In the genomic region with DNA sequence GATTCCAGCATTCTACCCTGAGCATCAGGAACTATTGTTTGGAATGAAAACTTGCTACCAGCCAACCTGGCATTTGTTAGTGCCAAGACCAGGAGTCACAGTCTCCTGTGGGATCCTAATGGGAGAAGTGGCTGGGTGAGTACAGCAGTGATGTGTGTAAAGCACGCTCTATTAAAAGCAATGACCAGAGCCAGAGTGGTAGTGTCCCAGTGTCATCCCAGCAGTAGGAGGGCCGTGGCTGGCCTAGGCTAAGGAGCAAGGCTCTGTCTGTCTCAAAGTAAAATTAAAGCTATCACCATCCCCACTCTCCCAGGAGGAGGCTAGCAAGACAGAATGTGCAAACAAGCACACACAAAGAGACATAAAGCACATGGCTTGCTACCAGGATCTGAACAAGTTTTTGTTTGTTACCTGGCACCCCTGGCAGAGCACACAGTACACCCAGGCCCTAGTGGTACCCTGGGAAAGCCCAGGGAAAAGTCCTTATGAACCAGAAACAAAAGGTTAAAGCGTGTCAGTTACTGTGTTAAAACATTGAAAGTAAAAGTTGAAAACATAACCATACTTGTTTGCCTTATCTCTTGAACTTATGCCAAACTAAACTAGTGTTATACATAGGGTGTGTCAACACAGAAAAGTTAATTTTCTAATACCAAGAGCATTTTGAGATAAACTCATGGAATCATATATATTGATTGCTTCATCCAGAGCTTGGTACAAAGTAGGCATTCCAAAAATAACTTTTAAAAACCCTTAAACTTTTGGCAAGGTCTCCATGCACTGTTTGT, we compare ENCODE assay signal across 14 mouse cellular contexts.
A peak's percentile ranks its signal among the peaks of the same experiment; 100 is the strongest.
DNase-seq lines count a peak whose midpoint lies in the region; ATAC-seq and TF ChIP-seq lines count a peak whose summit lies in the region.
"Had no signal": no experiment of that assay in that cellular context is flagged by ENCODE, and none has a peak within 500 bp of the region (broad histone marks: within the 10 kb centered on the region; RNA-seq: fewer than 3 reads in every experiment).

No protein-coding gene starts in this region.

- H3K27me3 ChIP-seq in heart, embryonic 11.5 days (ENCODE audit: control insufficient read depth, insufficient read depth, low read length), result no peaks in the 10 kb centered on the region
- H3K27me3 ChIP-seq in lung, embryonic 16.5 days (ENCODE audit: control insufficient read depth, insufficient read depth, low read depth, low read length), result no peaks in the 10 kb centered on the region
- no peaks in the 10 kb centered on the region for H3K27me3 ChIP-seq in limb, embryonic 15.5 days
- H3K27me3 ChIP-seq in stomach, embryonic 16.5 days (ENCODE audit: control insufficient read depth, insufficient read depth, low read length), result no peaks in the 10 kb centered on the region
- H3K27me3 ChIP-seq: embryonic facial prominence, embryonic 13.5 days had no signal

- no peak for TF ChIP-seq POLR2A in lung, adult 2 months (IDR thresholded peaks at IDR 0.05; ENCODE audit: borderline replicate concordance, extremely low read depth, low read depth, low read length)

- peak overlapping the region; percentile 22; the same call in 1 of the 2 replicates for H3K9ac ChIP-seq in heart, embryonic 11.5 days (ENCODE audit: low read depth, low read length)
- H3K9ac ChIP-seq in lung, embryonic 16.5 days (ENCODE audit: low read length), result no peak overlapping the region
- H3K9ac ChIP-seq in limb, embryonic 15.5 days, result no peak overlapping the region
- H3K9ac ChIP-seq in stomach, embryonic 16.5 days (ENCODE audit: low read length), result peak overlapping the region; percentile 48; the same call in 1 of the 2 replicates
- H3K9ac ChIP-seq: embryonic facial prominence, embryonic 13.5 days; hindbrain, embryonic 14.5 days had no signal

- no peak for ATAC-seq in heart, embryonic 11.5 days (replicated peaks; ENCODE audit: insufficient number of reproducible peaks, low FRiP score, low TSS enrichment)
- peak; percentile 24 for ATAC-seq in lung, embryonic 16.5 days (ENCODE audit: low read depth)
- no peak for ATAC-seq in limb, embryonic 15.5 days (ENCODE audit: insufficient number of reproducible peaks, low FRiP score, low TSS enrichment, low read depth)
- peak; percentile 48; the same call in 1 of the 2 replicates for ATAC-seq in stomach, embryonic 16.5 days (ENCODE audit: insufficient read depth, low FRiP score)
- ATAC-seq in monocyte, adult 5-6 weeks (replicated peaks; ENCODE audit: insufficient number of reproducible peaks, low FRiP score, low TSS enrichment, poor library complexity, severe bottlenecking), result no peak

- H3K9me3 ChIP-seq in heart, embryonic 11.5 days (replicated peaks; ENCODE audit: control insufficient read depth, low read length), result no peaks in the 10 kb centered on the region
- no peaks in the 10 kb centered on the region for H3K9me3 ChIP-seq in lung, embryonic 16.5 days (ENCODE audit: control insufficient read depth, low read length)
- H3K9me3 ChIP-seq in limb, embryonic 15.5 days, result no peaks in the 10 kb centered on the region
- H3K9me3 ChIP-seq in stomach, embryonic 16.5 days (replicated peaks; ENCODE audit: control insufficient read depth, low read length), result no peaks in the 10 kb centered on the region
- H3K9me3 ChIP-seq: embryonic facial prominence, embryonic 13.5 days had no signal

- no peak for DNase-seq in heart, postnatal 4 days
- no peak for DNase-seq in lung, adult 2 months
- DNase-seq in urinary bladder, adult 18-20 months (ENCODE audit: low spot score in 2 of 2), result no peak
- DNase-seq: adrenal gland, postnatal 36 days; cerebellum, adult 18-20 months; layer of hippocampus, adult 9-11 months had no signal

- no peak overlapping the region for H3K4me3 ChIP-seq in heart, embryonic 11.5 days (ENCODE audit: low read depth, low read length)
- no peak overlapping the region for H3K4me3 ChIP-seq in lung, embryonic 16.5 days (ENCODE audit: low read length)
- no peak overlapping the region for H3K4me3 ChIP-seq in lung, adult 2 months (replicated peaks; ENCODE audit: extremely low read depth, low read depth, low read length)
- no peak overlapping the region for H3K4me3 ChIP-seq in limb, embryonic 15.5 days
- no peak overlapping the region for H3K4me3 ChIP-seq in stomach, embryonic 16.5 days (replicated peaks; ENCODE audit: low read length)
- H3K4me3 ChIP-seq: embryonic facial prominence, embryonic 13.5 days; myocyte had no signal

- no peak for TF ChIP-seq CTCF in lung, adult 2 months (IDR thresholded peaks at IDR 0.05; ENCODE audit: insufficient read depth, low read length)

- H3K27ac ChIP-seq in heart, embryonic 11.5 days (ENCODE audit: low read depth, low read length), result peak overlapping the region; percentile 29; the same call in 1 of the 2 replicates
- H3K27ac ChIP-seq in lung, embryonic 16.5 days (ENCODE audit: low read length), result peak overlapping the region; percentile 69
- peak overlapping the region; percentile 14 for H3K27ac ChIP-seq in limb, embryonic 15.5 days
- peak overlapping the region; percentile 94 for H3K27ac ChIP-seq in stomach, embryonic 16.5 days (ENCODE audit: low read length)
- H3K27ac ChIP-seq: embryonic facial prominence, embryonic 13.5 days; hindbrain, embryonic 14.5 days had no signal

- no peak overlapping the region for H3K4me2 ChIP-seq in heart, embryonic 11.5 days
- H3K4me2 ChIP-seq in lung, embryonic 16.5 days (ENCODE audit: low read depth, low read length), result no peak overlapping the region
- no peak overlapping the region for H3K4me2 ChIP-seq in limb, embryonic 15.5 days
- H3K4me2 ChIP-seq in stomach, embryonic 16.5 days (ENCODE audit: low read depth, low read length), result no peak overlapping the region
- H3K4me2 ChIP-seq: embryonic facial prominence, embryonic 13.5 days; hindbrain, embryonic 14.5 days had no signal

- H3K4me1 ChIP-seq in heart, embryonic 11.5 days (ENCODE audit: control insufficient read depth, insufficient read depth, low read length), result peaks cover 19% of the 10 kb centered on the region
- peaks cover 41% of the 10 kb centered on the region for H3K4me1 ChIP-seq in lung, embryonic 16.5 days (replicated peaks; ENCODE audit: control insufficient read depth, insufficient read depth, low read length)
- H3K4me1 ChIP-seq in lung, adult 2 months (ENCODE audit: control insufficient read depth, insufficient read depth, low read length), result peaks cover 35% of the 10 kb centered on the region
- peaks cover 44% of the 10 kb centered on the region for H3K4me1 ChIP-seq in limb, embryonic 15.5 days
- peaks cover 52% of the 10 kb centered on the region for H3K4me1 ChIP-seq in stomach, embryonic 16.5 days (ENCODE audit: control insufficient read depth, insufficient read depth, low read length)

- no peaks in the 10 kb centered on the region for H3K36me3 ChIP-seq in heart, embryonic 11.5 days (ENCODE audit: control insufficient read depth, insufficient read depth, low read length)
- H3K36me3 ChIP-seq in lung, embryonic 16.5 days (ENCODE audit: control insufficient read depth, insufficient read depth, low read length), result no peaks in the 10 kb centered on the region
- no peaks in the 10 kb centered on the region for H3K36me3 ChIP-seq in limb, embryonic 15.5 days
- H3K36me3 ChIP-seq in stomach, embryonic 16.5 days (ENCODE audit: control insufficient read depth, insufficient read depth, low read length), result no peaks in the 10 kb centered on the region

- 68% methylated on average over 3 of the region's 3 CpGs for WGBS in heart, embryonic 11.5 days (ENCODE audit: insufficient replicate concordance)
- 57% methylated on average over 3 of the region's 3 CpGs for WGBS in lung, embryonic 16.5 days
- 51% methylated on average over 3 of the region's 3 CpGs for WGBS in lung, adult 2 months
- 74% methylated on average over 3 of the region's 3 CpGs for WGBS in limb, embryonic 15.5 days
- WGBS in stomach, embryonic 16.5 days, result 58% methylated on average over 3 of the region's 3 CpGs

Comparison
In these comparisons a context has a peak if more than half of its experiments do, and no peak if none do; other contexts are left out.
1. ATAC-seq: peak in lung, embryonic 16.5 days (single experiment) and stomach, embryonic 16.5 days (single experiment); none in heart, embryonic 11.5 days (single experiment), limb, embryonic 15.5 days (single experiment) and monocyte, adult 5-6 weeks (single experiment).
2. H3K27ac ChIP-seq: peak in every context shown above with its lines; median percentile 94 in stomach, embryonic 16.5 days; 69 in lung, embryonic 16.5 days; 29 in heart, embryonic 11.5 days; 14 in limb, embryonic 15.5 days.
3. H3K9ac ChIP-seq: peak in heart, embryonic 11.5 days (single experiment) and stomach, embryonic 16.5 days (single experiment); none in lung, embryonic 16.5 days (single experiment) and limb, embryonic 15.5 days (single experiment).